Mouse (Mus musculus) neutrophil, adult 5-6 weeks (primary cell): Measurements from ENCODE around the gene Pla1a. TPM values are rescaled to one million over a fixed set of nuclear protein-coding genes. Genes with fewer than 3 reads are reported as not detected.

ENCODE experiments used
- ATAC-seq: fragments of 151-379, 151-347 bp; 2 replicates; pipeline ENCODE4 v1.8.0; 2017; ENCODE audit warnings: mild to moderate bottlenecking, moderate TSS enrichment; ENCODE audit not compliant: insufficient number of reproducible peaks, poor library complexity, low FRiP score, severe bottlenecking; ENCODE audit errors: extremely low read depth
- total RNA-seq: library from RNA; stranded (forward); fragments of 200-1000 nt; gene quantifications from 2 replicates; pipeline ENCODE4 v1.2.3, GENCODE M21; 2017

Pla1a gene
- total RNA-seq, 1 experiment from 2014 or later, result 0.47 TPM

GRCm38 (mm10) chr16:38358256-38358812 is 74.6 kb downstream of the Pla1a start:
- no peak for ATAC-seq

DNA sequence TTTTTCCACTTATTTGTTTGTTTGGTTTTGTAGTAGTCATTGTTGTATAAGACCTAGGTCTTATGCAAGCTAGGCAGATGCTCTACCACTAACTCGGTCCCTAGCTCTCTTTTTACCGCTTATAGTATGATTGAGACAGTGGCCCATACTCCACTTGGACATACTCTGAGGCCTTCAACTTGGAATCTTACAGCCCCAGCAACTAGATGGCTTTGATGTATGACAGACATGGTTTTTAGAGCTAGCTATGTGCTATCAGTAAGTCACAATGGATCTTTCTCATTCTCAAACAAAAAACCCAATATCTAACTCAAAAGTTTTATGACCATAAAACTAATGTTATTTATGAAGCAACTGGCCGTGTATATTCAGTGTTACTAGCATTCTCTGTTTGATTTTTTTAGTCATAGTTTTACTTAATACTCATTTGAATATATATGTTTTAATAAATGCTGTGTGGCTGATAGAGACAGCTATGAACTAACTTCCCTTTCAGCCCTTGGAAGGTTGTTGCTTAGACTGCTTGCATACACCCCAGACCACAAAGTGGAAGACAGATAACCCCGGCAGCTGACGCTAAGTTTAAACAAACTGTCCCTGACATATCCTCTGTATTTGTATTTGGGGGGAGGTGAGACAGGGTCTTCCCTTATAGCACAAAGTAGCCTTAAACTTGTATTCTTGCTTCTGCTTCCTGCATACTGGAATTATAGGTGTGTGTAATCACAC is 78.6 kb downstream of the Pla1a start:
- no peak for ATAC-seq

DNA sequence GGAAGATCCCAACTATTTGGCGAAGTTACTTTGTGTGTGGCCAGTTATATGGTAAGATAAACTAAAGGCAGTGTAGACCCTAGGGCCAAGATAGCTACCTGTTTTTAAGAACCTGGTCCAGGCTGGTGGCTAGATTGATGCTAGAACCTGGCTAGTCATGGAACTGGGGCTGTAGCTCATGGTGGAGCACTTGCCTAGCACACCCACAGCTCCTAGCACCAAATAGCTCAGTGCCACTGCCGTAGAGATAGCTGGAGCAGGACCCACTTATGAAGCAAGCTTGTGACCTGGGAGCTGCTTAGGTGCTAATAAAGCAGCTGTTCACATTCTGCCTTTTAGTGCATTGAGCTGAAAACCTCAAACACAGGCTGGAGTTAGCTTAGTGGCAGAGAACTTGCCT is 79.3 kb downstream of the Pla1a start:
- ATAC-seq, result peak; percentile 63

DNA sequence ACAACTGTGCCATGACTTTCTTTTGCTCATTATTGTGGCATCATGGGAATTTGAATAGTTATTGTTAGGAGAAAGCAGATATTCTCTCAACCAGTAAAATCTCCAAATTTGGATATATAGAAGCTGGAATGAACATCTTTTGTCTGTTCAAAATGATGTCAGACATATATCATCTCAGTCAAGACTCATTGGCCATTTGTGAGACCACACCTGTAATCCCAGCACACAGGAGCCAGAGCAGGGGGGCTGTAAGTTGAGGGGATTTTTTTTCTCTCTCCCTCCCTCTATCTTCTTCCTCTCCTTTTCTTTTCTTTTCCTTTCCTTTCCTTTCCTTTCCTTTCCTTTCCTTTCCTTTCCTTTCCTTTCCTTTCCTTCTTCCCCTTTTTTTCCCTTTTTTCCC is 80.1 kb downstream of the Pla1a start:
- ATAC-seq, result peak; percentile 58

DNA sequence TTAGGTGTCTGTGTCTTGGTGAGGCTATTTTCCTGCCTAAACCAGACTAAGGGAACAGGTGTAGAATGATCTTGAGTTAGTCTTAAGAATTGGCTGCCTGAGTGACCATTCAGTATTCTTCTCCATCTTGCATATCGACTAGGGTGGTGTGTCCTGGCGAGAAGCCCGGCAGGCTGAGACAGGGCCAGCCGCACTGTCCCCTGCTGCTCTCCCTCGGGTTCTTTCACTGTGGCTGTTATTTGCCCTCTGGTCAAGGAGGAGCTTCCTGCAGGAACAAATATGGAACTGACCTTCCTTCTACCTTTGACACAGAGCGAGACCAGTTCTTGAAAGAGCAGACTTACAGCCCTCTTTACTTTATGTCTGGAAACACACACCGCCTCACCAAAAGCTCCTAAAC is 80.9 kb downstream of the Pla1a start:
- no peak for ATAC-seq

DNA sequence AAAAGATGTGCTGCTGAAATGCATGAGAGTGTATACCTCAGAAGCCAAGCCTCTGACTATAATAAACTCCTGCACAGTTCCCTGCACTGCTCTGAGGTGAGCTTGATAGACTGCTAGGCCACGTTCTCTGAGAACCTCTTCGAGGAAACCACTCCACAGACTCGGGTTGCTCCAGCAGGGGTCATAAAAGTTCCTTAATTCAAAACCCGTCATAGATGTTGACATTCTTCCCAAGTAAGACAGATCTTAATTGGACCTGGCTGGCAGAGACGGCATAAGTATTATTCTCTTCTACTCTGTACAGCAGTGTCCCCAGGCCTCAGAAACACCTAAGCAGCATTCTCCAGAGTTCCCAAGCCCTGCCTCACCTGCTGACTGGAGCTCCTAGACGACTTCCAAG is 82.0 kb downstream of the Pla1a start:
- ATAC-seq, result no peak

DNA sequence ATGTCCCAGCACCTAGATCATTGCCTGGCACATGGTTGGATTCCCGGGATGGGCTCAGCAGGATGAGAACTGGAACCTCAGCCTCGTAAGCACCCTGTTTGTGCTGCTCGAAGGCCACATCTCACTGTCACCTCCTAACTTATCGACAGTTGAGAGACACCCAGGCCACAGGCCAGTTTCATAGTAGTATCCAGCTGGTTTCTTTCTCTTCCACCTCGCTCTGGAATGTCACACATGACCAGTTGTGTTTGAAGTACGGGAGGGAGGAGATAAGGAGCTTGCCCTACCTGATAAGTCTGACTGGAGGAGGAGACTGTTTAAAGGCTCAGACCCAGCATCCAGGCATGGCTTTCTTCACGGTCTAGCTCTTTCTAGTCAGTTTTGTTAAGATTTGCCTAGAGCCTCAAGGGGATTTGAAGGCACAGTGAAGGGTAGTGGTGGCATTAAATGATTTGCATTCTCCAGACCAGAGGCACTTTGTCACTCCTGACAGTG is 82.5 kb downstream of the Pla1a start:
- no peak for ATAC-seq

DNA sequence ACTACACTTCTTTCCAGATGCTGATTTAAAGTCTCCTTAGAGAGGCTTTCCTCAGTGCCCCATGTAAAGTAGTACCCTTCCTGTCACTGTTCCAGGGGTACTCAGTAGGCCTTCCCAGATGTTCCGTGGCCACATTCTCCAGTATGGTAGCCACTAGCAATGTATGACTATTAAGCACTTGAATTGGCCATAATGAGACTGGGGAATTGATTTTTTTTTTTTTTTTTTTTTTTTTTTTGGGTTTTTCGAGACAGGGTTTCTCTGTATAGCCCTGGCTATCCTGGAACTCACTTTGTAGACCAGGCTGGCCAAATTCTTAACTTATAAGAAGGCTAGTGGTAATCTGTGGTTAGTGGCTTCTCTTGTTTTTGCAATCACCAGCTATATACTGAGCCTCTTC is 83.1 kb downstream of the Pla1a start:
- no peak for ATAC-seq

DNA sequence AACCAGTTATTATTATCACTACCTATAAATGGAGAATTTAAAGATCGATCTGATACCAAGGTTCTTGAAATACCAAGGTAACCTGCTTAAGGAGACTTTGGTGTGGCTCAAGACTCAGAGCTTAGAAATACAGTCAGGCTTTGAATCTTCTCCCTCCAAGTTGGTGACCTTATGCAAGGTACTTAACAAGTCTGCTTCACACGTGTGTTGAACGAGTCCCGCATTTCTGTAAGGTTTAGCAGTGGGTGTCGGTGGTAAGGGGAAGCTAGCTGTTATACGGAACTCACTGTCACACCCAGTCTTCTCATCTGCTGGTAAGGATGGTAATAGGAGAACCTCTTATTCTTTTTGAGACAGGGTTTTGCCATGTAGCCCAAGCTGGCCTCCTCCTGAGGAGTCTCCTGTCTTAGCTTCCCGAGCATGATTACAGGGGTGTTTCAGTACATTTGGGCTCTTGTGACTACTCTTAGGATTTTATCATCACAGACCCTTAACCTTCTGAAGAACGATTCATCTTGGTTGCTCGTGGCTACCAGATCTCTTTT is 84.7 kb downstream of the Pla1a start:
- no peak for ATAC-seq

- no peak for ATAC-seq
These were observed 85.4 kb downstream of the Pla1a start for GRCm38 (mm10) chr16:38347588-38347987.

GRCm38 (mm10) chr16:38346529-38347325 is 86.2 kb downstream of the Pla1a start, which contains the start of the genes Cox17 and Gm21987:
Gene Cox17, plus strand, starts transcription at chr16:38346991.
Gene Gm21987, plus strand, starts transcription at chr16:38347040.
- peak; percentile 99 for ATAC-seq

Other genes starting within 250 kb of the Pla1a start
- not detected in 2 replicates for gene Nr1i2, start 138.3 kb downstream of the Pla1a start, total RNA-seq
- gene Maats1, start 91.0 kb downstream of the Pla1a start, total RNA-seq, result 0.25 TPM in 1 of 2 replicates, not detected in the other
- gene Cox17, start 86.2 kb downstream of the Pla1a start, total RNA-seq, result 317 and 339 TPM in 2 replicates
- not detected in 2 replicates for gene Gm21987, start 86.1 kb downstream of the Pla1a start, total RNA-seq
- 0.35 and 1.4 TPM in 2 replicates for gene Popdc2, start 70.9 kb downstream of the Pla1a start, total RNA-seq
- gene Adprh, start 19.6 kb upstream of the Pla1a start, total RNA-seq, result 26.4 and 33.0 TPM in 2 replicates
- gene Cd80, start 22.4 kb upstream of the Pla1a start, total RNA-seq, result 16.6 and 18.4 TPM in 2 replicates
- 17.3 and 18.0 TPM in 2 replicates for gene Timmdc1, start 89.5 kb upstream of the Pla1a start, total RNA-seq
- gene Poglut1, start 117.1 kb upstream of the Pla1a start, total RNA-seq, result 16.6 and 18.5 TPM in 2 replicates
- gene Tmem39a, start 125.6 kb upstream of the Pla1a start, total RNA-seq, result 39.5 and 46.3 TPM in 2 replicates